Mouse (Mus musculus) ES-E14 (cell line): ENCODE measurements at regions not wholly inside any gene's neighbourhood (a gene's known extent, or its start where the extent isn't known, plus 50 kb on each side); places are given as distances from the start of the nearest gene placed in this dataset.

Source experiments
- DNase-seq: peaks from one replicate; pipeline ENCODE4 v3.0.0-alpha.2; 2013; ENCODE audit warnings: low read depth, low spot score
- H3K27ac ChIP-seq: 2 replicates; pipeline ENCODE4 v1.5.1; 2012; ENCODE audit warnings: low read depth, mild to moderate bottlenecking, low read length, moderate library complexity, mixed read lengths; ENCODE audit not compliant: poor library complexity, insufficient read depth, severe bottlenecking
- H3K36me3 ChIP-seq: 2 replicates; pipeline ENCODE4 v1.6.1; 2012; ENCODE audit warnings: mild to moderate bottlenecking, low read length, moderate library complexity, mixed read lengths; ENCODE audit not compliant: control insufficient read depth, poor library complexity, insufficient read depth, severe bottlenecking
- H3K4me1 ChIP-seq, 2 experiments: fragments of 150-350 bp in 1 of 2; sonication (generic) in 1 of 2; 2 replicates each; pipeline ENCODE4 v1.6.1; 2012; ENCODE audit warnings: low read length in 2 of 2, mild to moderate bottlenecking in 1 of 2, mixed read lengths in 1 of 2; ENCODE audit not compliant: control insufficient read depth in 2 of 2, insufficient read depth in 2 of 2, poor library complexity in 1 of 2
- H3K4me3 ChIP-seq, 2 experiments: fragments of 150-350 bp in 1 of 2; sonication (generic) in 1 of 2; 2 replicates each; pipeline ENCODE4 v1.5.1; 2012; ENCODE audit warnings: low read length in 2 of 2, low read depth in 1 of 2, mild to moderate bottlenecking in 1 of 2, mixed read lengths in 1 of 2; ENCODE audit not compliant: insufficient read depth in 1 of 2, poor library complexity in 1 of 2, severe bottlenecking in 1 of 2
- H3K9ac ChIP-seq: 2 replicates; pipeline ENCODE4 v1.6.1; 2012; ENCODE audit warnings: low read depth, mild to moderate bottlenecking, low read length, mixed read lengths; ENCODE audit not compliant: poor library complexity, insufficient read depth, severe bottlenecking
- H3K9me3 ChIP-seq: fragments of 150-350 bp; sonication (generic); 2 replicates; pipeline ENCODE4 v1.6.1; 2012; ENCODE audit warnings: low read depth, mild to moderate bottlenecking, low read length; ENCODE audit not compliant: control insufficient read depth, insufficient read depth
- CHD2 ChIP-seq: IDR thresholded peaks from 2 replicates; pipeline ENCODE4 v1.6.1; 2014; ENCODE audit warnings: mild to moderate bottlenecking, low read depth, low read length, inconsistent platforms
- HCFC1 ChIP-seq: IDR thresholded peaks from 2 replicates; pipeline ENCODE4 v1.6.1; 2012; ENCODE audit warnings: low read length, inconsistent platforms, borderline replicate concordance; ENCODE audit not compliant: insufficient read depth
- MAFK ChIP-seq: IDR thresholded peaks from 2 replicates; pipeline ENCODE4 v1.6.1; 2014; ENCODE audit warnings: mild to moderate bottlenecking, low read depth, low read length, inconsistent platforms; ENCODE audit not compliant: insufficient read depth
- ZC3H11A ChIP-seq: IDR thresholded peaks from 2 replicates; pipeline ENCODE4 v1.6.1; 2012; ENCODE audit warnings: low read depth, mild to moderate bottlenecking, inconsistent platforms, low read length, borderline replicate concordance
- ZNF384 ChIP-seq: IDR thresholded peaks from 2 replicates; pipeline ENCODE4 v1.6.1; 2012; ENCODE audit warnings: low read depth, low read length, inconsistent platforms
- in situ Hi-C, 2 experiments: fragments of 600-800 bp; cut with MboI; formaldehyde crosslinking; loops; one replicate each; pipeline ENCODE4 v1.15.1; 2025; ENCODE audit warnings: low sequenced_read_pairs in 2 of 2, inconsistent platforms in 1 of 2; ENCODE audit not compliant: unreplicated experiment in 2 of 2

DNA sequence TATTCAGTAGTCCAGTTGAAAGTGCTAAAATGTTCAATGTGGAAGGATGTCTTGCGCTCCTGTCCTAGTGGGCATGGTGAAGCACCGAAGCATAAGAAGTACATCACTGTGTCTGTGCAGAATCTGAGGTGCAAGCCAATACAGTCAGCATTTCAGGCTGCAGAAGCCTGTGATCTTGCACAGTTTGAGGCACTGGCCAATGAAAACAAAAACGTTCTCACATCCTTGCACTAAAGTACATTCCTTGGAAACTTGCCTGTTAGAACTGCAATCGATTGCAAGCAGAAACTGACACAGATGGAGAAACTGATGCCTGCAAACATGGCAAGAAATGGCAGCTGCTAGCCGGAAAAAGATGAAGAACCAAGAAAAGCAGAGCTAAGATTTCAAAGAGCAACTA is 472.9 kb upstream of the Atp11b start:
- no peak for DNase-seq
- H3K36me3 ChIP-seq: no peaks in the 10 kb centered on the region
- no peak overlapping the region for H3K27ac ChIP-seq
- in situ Hi-C loops: no loop called here
- no peaks in the 10 kb centered on the region for H3K4me1 ChIP-seq
- no peak overlapping the region for H3K9ac ChIP-seq
- H3K9me3 ChIP-seq: no peaks in the 10 kb centered on the region
- no peak for TF ChIP-seq CHD2
- no peak for TF ChIP-seq MAFK
- no peak for TF ChIP-seq HCFC1
- no peak for TF ChIP-seq ZNF384
- TF ChIP-seq ZC3H11A: no peak
- no peak overlapping the region for H3K4me3 ChIP-seq

DNA sequence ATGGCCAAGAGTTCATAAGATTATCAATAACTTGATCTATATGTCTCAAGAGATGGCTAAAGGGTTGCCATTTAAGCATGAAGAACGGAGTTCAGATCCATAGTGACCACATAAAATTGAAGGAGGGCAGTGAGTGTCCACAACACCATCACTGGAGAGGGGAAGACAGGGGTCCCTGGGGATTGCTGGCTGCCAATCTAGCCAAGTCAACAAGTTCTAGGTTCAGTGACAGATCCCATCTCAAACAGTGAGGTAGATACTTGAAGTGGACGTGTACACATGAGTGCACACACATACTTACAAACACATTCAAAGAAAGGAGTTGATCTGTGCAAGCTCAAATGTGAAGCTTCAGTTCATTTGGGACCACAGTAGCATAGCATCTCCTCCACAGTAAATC is 471.8 kb upstream of the Atp11b start:
- no peaks in the 10 kb centered on the region for H3K9me3 ChIP-seq
- in situ Hi-C loops: no loop called here
- H3K4me3 ChIP-seq: no peak overlapping the region
- DNase-seq: no peak
- no peaks in the 10 kb centered on the region for H3K4me1 ChIP-seq
- H3K9ac ChIP-seq: no peak overlapping the region
- no peak overlapping the region for H3K27ac ChIP-seq
- H3K36me3 ChIP-seq: no peaks in the 10 kb centered on the region
- TF ChIP-seq MAFK (no peak), CHD2 (no peak), HCFC1 (no peak), ZNF384 (no peak), ZC3H11A (no peak)

DNA sequence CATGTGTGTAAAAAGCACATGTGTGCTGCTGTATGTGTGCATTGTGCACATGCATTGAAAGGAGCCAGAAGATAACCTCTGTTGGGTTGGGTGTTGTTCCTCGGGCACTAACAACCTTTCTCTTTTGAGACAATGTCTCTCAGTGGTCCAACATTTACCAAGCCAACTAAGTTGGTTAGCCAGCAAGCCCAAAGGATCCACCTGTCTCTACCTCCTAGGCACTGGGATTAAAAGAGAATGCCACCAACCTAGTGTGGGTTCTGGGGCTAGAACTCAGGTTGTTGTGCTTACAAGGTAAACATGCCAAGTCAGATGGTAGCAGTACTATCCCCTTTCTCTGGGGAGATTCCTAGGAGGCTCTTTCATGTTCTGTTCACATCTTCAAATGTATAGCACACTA is 459.1 kb upstream of the Atp11b start:
- Histone ChIP-seq H3K27ac (no peak overlapping the region), H3K9ac (no peak overlapping the region), H3K4me1 (no peaks in the 10 kb centered on the region), H3K36me3 (no peaks in the 10 kb centered on the region), H3K4me3 (no peak overlapping the region), H3K9me3 (no peaks in the 10 kb centered on the region)
- TF ChIP-seq MAFK: no peak
- TF ChIP-seq ZC3H11A: no peak
- in situ Hi-C loops: no loop called here
- no peak for DNase-seq

DNA sequence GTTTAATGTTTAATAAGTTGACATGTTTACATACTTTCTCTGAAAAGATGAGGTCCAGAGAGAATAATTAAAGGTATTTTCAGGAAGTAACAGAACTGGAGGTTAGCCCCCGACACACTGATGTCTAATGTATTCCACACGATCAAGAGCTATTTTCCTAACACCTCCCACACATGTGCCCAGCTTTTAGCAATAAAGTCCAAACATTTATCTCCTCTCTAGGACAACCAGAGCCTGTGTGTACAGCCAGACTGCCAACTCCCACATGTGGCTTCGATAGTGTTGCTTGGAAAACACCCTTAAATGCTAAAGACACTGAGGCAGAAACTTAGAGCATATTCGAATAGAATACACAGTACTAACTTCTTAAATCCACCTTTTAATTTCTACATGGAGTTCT is 458.2 kb upstream of the Atp11b start:
- Histone ChIP-seq H3K4me3 (no peak overlapping the region), H3K9me3 (no peaks in the 10 kb centered on the region), H3K9ac (no peak overlapping the region), H3K4me1 (no peaks in the 10 kb centered on the region), H3K27ac (no peak overlapping the region), H3K36me3 (no peaks in the 10 kb centered on the region)
- DNase-seq: no peak
- in situ Hi-C loops: no loop called here
- TF ChIP-seq MAFK (no peak), HCFC1 (no peak), ZC3H11A (no peak), CHD2 (no peak), ZNF384 (no peak)

DNA sequence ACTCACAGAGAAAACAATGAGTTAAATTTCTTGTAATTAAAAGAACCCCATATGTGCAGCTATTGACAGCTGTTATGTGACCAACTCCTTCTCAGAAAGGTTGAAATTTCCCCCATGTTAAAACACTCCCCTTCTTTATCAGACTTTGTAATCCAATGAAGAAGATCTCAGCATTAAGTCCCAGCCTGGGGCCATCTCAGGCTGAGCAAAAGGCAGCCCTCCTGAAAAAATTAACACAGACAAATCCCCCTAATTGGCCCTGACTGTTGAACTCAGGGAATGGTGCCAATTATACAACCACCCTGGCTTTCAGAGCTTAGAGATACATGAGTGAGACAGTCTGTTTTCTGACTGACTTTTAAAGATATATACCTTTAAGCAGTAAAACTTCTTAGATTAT is 454.9 kb upstream of the Atp11b start:
- no peak overlapping the region for H3K9ac ChIP-seq
- no peak for TF ChIP-seq MAFK
- no peak for TF ChIP-seq CHD2
- TF ChIP-seq ZC3H11A: no peak
- no peak for TF ChIP-seq ZNF384
- no peak for TF ChIP-seq HCFC1
- no peak for DNase-seq
- in situ Hi-C loops: no loop called here
- no peaks in the 10 kb centered on the region for H3K4me1 ChIP-seq
- no peak overlapping the region for H3K4me3 ChIP-seq
- H3K36me3 ChIP-seq: no peaks in the 10 kb centered on the region
- no peak overlapping the region for H3K27ac ChIP-seq
- no peaks in the 10 kb centered on the region for H3K9me3 ChIP-seq
